Mouse (Mus musculus): Measurements from ENCODE around the gene Agbl5. TPM values are rescaled to one million over a fixed set of nuclear protein-coding genes. Genes with fewer than 3 reads are reported as not detected.

The Agbl5 gene
- polyA plus RNA-seq, 1 experiment from 2014 or later = 26.9 TPM

DNA sequence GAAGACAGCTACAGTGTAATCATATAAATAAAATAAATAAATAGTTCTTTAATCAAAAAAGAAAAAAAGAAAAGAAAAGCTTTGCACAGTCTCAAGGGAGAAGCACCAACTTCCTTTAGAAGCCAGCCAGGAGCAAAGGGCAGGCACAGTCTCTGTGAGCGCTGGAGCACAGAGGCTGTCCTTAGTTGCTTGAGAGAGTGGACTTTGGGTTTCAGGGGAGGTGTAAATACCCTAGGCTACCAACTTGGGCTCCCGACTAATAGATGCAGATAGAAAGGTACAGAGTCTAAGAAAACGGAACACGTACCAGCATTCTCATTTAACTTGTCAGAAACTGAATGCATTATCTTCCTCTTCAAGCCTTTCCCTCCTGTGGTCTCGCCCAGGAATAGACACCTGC is 60.1 kb downstream of the Agbl5 start:
- no peaks in the 10 kb centered on the region for H3K9me3 ChIP-seq
- WGBS = 70% methylated on average over 5 of the region's 5 CpGs
- peaks cover 24% of the 10 kb centered on the region for H3K36me3 ChIP-seq (replicated peaks)
- peaks cover 37% of the 10 kb centered on the region for H3K27me3 ChIP-seq (replicated peaks; ENCODE audit: low read depth, poor library complexity, severe bottlenecking)
- H3K4me3 ChIP-seq = no peak overlapping the region
- H3K4me1 ChIP-seq = peaks cover 34% of the 10 kb centered on the region
- H3K27ac ChIP-seq (replicated peaks) = no peak overlapping the region
- DNase-seq (ENCODE audit: low spot score) = no peak

DNA sequence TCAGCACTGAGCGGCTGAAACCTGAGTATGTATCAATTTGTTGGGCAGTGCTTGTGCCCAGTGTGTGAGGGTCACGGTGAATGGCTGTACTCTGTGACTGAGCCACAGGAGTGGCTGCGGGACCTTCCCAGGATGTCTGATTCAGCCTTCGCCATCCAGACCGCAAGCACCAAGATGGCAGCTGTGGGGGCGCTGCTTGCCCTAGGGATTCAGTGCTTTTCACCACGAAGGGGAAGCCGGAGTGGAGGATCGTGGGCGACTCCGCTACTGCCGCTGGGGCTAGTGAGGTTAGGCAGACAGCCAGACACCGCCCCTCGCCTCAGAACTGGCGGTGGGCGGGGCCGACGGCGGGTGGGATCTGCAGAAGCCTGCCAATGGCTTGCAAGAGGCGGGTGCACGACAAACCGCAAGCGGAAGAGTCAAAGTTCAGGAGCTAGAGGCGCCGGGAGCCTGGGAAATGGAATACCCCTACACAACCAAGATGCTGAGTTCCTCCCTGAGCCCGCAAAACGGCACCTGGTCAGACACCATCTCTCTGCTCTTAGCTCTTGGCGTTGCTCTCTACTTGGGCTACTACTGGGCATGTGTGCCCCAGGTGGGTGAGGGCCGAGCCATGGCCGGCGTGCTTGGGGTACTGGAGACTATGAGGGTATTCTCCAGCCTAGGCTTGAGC is 61.3 kb downstream of the Agbl5 start:
- peaks cover 35% of the 10 kb centered on the region for H3K36me3 ChIP-seq (replicated peaks)
- peak; percentile 96 for DNase-seq (ENCODE audit: low spot score)
- H3K9me3 ChIP-seq = no peaks in the 10 kb centered on the region
- WGBS = under 1% methylated on average over 31 of the region's 31 CpGs
- peaks cover 33% of the 10 kb centered on the region for H3K4me1 ChIP-seq
- peaks cover 29% of the 10 kb centered on the region for H3K27me3 ChIP-seq (replicated peaks; ENCODE audit: low read depth, poor library complexity, severe bottlenecking)
- peak overlapping the region; percentile 80 for H3K27ac ChIP-seq (replicated peaks)
- peak overlapping the region; percentile 68 for H3K4me3 ChIP-seq

DNA sequence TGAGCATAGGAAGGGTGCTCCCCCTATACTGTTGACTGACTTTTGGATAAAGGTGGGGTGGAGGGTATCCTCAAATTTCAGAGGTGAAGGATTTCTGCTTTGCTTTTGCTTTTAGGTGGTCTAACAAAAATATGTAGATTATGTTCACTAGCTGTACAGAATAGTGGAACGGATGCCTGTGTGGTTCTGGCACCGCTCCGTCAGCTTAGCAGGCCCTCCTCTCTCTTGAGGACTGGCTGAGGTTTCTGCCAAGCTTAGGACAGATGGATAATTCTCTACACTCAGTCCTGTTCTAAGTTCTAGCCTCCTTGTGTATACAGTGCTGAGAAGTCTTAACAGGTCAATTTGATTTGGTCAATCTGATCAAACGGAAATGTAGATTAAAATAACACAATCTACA is 62.0 kb downstream of the Agbl5 start:
- no peak for DNase-seq (ENCODE audit: low spot score)
- peak overlapping the region; percentile 80 for H3K27ac ChIP-seq (replicated peaks)
- 74% methylated on average over 4 of the region's 4 CpGs for WGBS
- peak overlapping the region; percentile 68 for H3K4me3 ChIP-seq
- peaks cover 22% of the 10 kb centered on the region for H3K27me3 ChIP-seq (replicated peaks; ENCODE audit: low read depth, poor library complexity, severe bottlenecking)
- H3K4me1 ChIP-seq = peaks cover 26% of the 10 kb centered on the region
- no peaks in the 10 kb centered on the region for H3K9me3 ChIP-seq
- peaks cover 42% of the 10 kb centered on the region for H3K36me3 ChIP-seq (replicated peaks)

DNA sequence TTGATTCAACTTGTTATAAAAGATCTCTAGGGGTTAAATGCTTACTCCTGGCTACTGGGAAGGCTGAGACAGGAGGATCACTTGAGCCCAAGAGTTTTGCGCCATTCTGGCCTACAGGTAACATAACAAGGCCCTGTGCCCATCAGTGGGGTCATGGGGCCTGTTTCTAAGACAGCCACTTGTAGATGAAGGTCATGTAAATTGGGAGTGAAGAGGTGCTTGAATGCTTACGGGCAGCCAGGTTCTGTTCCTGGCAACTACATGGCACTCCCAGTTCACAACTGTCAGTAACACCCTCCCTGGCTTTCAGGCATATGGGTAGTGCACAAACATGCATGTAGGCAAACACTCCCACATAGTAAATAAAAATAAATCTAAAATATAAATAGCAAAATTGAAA is 62.4 kb downstream of the Agbl5 start:
- H3K27ac ChIP-seq (replicated peaks) = no peak overlapping the region
- H3K4me1 ChIP-seq = peaks cover 25% of the 10 kb centered on the region
- DNase-seq (ENCODE audit: low spot score) = no peak
- 93% methylated on average over 2 of the region's 2 CpGs for WGBS
- peaks cover 47% of the 10 kb centered on the region for H3K36me3 ChIP-seq (replicated peaks)
- no peaks in the 10 kb centered on the region for H3K9me3 ChIP-seq
- H3K4me3 ChIP-seq = no peak overlapping the region; the same call in 1 of the 2 replicates
- H3K27me3 ChIP-seq (replicated peaks; ENCODE audit: low read depth, poor library complexity, severe bottlenecking) = peaks cover 18% of the 10 kb centered on the region

DNA sequence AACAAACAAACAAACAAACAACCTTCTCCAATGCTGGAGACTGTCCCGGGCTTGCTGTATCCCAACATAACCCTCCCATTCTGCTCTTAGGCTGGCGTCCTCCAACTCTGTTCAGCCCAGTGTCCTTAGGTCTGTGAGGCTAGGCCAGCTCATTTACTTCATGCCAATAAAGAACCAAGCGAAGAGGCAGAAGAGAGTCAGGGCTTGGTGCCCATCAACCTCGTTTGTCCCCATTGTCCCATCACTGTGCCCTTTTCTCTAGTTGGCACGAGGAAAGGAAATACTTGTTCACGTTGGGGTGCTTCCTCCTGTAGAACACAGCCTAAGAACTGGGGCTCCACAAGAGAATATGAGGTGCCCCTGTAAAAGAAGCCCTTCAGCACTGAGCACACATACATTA is 63.2 kb downstream of the Agbl5 start:
- no peak overlapping the region for H3K27ac ChIP-seq (replicated peaks)
- H3K9me3 ChIP-seq = no peaks in the 10 kb centered on the region
- peaks cover 49% of the 10 kb centered on the region for H3K36me3 ChIP-seq (replicated peaks)
- H3K27me3 ChIP-seq (replicated peaks; ENCODE audit: low read depth, poor library complexity, severe bottlenecking) = peaks cover 10% of the 10 kb centered on the region
- H3K4me3 ChIP-seq = no peak overlapping the region
- DNase-seq (ENCODE audit: low spot score) = no peak
- H3K4me1 ChIP-seq = peaks cover 25% of the 10 kb centered on the region
- WGBS = 85% methylated on average over 6 of the region's 6 CpGs

DNA sequence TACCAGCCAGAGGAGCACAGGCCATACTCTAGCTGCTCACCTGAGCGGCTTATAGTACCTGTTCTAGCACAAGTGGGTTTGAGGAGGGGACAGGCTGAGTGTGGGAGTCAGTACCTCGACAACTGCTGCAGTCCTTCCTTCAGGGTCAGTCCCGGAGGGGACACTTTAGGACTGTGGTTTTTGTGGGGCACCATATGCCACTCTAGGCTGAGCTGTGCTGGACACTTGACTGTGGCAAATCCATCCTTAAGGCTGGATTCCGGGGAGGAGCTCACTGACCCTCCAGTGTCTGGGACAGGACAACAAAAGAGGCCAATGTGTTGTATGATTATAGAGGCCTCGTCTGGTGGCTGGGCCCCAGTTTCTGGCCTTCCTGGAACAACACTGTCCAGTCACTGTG is 64.1 kb downstream of the Agbl5 start:
- DNase-seq (ENCODE audit: low spot score) = no peak
- Histone ChIP-seq H3K4me1 (peaks cover 28% of the 10 kb centered on the region), H3K27me3 (replicated peaks; ENCODE audit: low read depth, poor library complexity, severe bottlenecking) (peaks cover 3% of the 10 kb centered on the region; the same call in 1 of the 2 replicates), H3K9me3 (no peaks in the 10 kb centered on the region), H3K36me3 (replicated peaks) (peaks cover 54% of the 10 kb centered on the region), H3K4me3 (no peak overlapping the region), H3K27ac (replicated peaks) (no peak overlapping the region)
- 83% methylated on average over 5 of the region's 5 CpGs for WGBS

DNA sequence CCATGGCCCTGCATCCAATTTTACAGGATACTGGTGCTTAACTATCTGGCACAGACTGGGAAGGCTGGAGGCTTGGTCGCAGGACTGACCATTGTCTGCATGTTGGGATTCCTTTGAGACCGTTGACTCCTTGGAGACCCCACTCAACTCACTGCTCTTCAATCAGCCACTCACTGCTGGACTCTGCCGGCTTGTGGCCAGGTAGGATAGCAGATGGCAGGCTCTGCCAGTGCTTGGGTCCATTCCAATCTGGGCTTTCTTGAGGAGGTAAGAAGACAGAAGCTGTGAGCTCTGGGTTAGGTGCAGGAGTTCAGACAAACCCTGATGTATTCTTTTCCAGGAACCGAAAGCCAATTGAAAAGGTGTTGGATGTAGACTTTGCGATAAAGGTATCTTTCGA is 65.6 kb downstream of the Agbl5 start:
- Histone ChIP-seq H3K9me3 (no peaks in the 10 kb centered on the region), H3K36me3 (replicated peaks) (peaks cover 69% of the 10 kb centered on the region), H3K4me3 (no peak overlapping the region), H3K27ac (replicated peaks) (no peak overlapping the region), H3K4me1 (peaks cover 37% of the 10 kb centered on the region), H3K27me3 (replicated peaks; ENCODE audit: low read depth, poor library complexity, severe bottlenecking) (0 out of 2 replicates have a peak, but pooled peaks cover under 1% of the 10 kb centered on the region)
- no peak for DNase-seq (ENCODE audit: low spot score)
- 94% methylated on average over 6 of the region's 6 CpGs for WGBS

DNA sequence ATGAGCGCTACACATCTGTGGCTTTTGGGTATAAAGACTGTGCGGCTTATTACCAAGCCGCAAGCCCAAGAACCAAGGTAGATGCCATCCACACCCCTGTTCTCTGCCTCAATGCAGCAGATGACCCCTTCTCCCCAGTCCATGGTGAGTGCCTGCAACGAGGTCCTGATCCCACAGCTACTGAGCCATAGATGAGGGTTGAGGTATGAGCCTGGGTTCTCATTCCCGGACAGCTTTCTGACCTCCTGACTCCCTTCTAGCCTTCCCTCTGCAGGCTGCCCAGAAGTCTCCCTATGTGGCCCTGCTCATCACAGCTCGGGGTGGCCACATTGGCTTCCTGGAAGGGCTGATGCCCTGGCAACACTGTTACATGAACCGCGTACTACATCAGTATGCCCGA is 66.1 kb downstream of the Agbl5 start:
- DNase-seq (ENCODE audit: low spot score) = no peak
- Histone ChIP-seq H3K36me3 (replicated peaks) (peaks cover 70% of the 10 kb centered on the region), H3K4me3 (no peak overlapping the region), H3K4me1 (peaks cover 37% of the 10 kb centered on the region), H3K27me3 (replicated peaks; ENCODE audit: low read depth, poor library complexity, severe bottlenecking) (no peaks in the 10 kb centered on the region), H3K9me3 (no peaks in the 10 kb centered on the region), H3K27ac (replicated peaks) (no peak overlapping the region)
- 96% methylated on average over 9 of the region's 9 CpGs for WGBS

DNA sequence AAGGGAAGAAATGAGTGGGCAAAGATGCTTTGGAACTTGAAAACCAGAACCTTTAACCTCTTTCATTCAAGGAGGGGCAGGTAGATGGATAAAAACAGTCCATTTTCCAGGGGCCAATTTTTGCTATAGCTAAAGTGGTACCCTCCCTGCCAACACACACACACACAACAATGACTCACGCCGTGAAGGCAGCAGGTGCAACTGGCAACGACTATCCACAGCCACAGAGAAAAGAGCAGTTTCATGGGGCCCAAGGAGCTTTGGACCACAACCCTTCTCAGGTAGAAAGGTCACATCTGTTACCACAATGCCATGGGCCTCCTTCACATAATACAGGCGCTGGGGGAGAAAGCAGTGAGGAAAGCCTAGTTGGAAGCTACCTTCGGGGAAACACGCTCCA is 67.3 kb downstream of the Agbl5 start:
- WGBS = 94% methylated on average over 6 of the region's 6 CpGs
- Histone ChIP-seq H3K9me3 (no peaks in the 10 kb centered on the region), H3K4me1 (peaks cover 25% of the 10 kb centered on the region), H3K4me3 (no peak overlapping the region), H3K27ac (replicated peaks) (no peak overlapping the region), H3K36me3 (replicated peaks) (peaks cover 70% of the 10 kb centered on the region), H3K27me3 (replicated peaks; ENCODE audit: low read depth, poor library complexity, severe bottlenecking) (no peaks in the 10 kb centered on the region)
- DNase-seq (ENCODE audit: low spot score) = no peak

Other genes with a start within 250 kb of the Agbl5 start
- gene Slc35f6, start 240.8 kb upstream of the Agbl5 start, polyA plus RNA-seq (2016; fragmentation: Nextera tagmentation; extraction: Ambion mirVana) = 24.3 and 24.4 TPM in 2 replicates
- 458 and 467 TPM in 2 replicates for gene Cenpa, start 221.9 kb upstream of the Agbl5 start, polyA plus RNA-seq (2016; fragmentation: Nextera tagmentation; extraction: Ambion mirVana)
- 32.8 and 39.6 TPM in 2 replicates for gene Dpysl5, start 177.1 kb upstream of the Agbl5 start, polyA plus RNA-seq (2016; fragmentation: Nextera tagmentation; extraction: Ambion mirVana)
- gene Mapre3, start 74.1 kb upstream of the Agbl5 start, polyA plus RNA-seq (2016; fragmentation: Nextera tagmentation; extraction: Ambion mirVana) = 15.2 and 15.5 TPM in 2 replicates
- gene Tmem214, start 20.7 kb upstream of the Agbl5 start, polyA plus RNA-seq (2016; fragmentation: Nextera tagmentation; extraction: Ambion mirVana) = 68.7 and 71.1 TPM in 2 replicates
- 399 and 407 TPM in 2 replicates for gene Ost4, start 19.1 kb downstream of the Agbl5 start, polyA plus RNA-seq (2016; fragmentation: Nextera tagmentation; extraction: Ambion mirVana)
- 158 and 162 TPM in 2 replicates for gene Emilin1, start 24.7 kb downstream of the Agbl5 start, polyA plus RNA-seq (2016; fragmentation: Nextera tagmentation; extraction: Ambion mirVana)
- gene Khk, start 32.7 kb downstream of the Agbl5 start, polyA plus RNA-seq (2016; fragmentation: Nextera tagmentation; extraction: Ambion mirVana) = 8.1 and 9.9 TPM in 2 replicates
- 2.2 and 3.2 TPM in 2 replicates for gene Cgref1, start 56.9 kb downstream of the Agbl5 start, polyA plus RNA-seq (2016; fragmentation: Nextera tagmentation; extraction: Ambion mirVana)
- gene Preb, start 71.7 kb downstream of the Agbl5 start, polyA plus RNA-seq (2016; fragmentation: Nextera tagmentation; extraction: Ambion mirVana) = 142 and 150 TPM in 2 replicates
- not detected in 2 replicates for gene Tcf23, start 80.0 kb downstream of the Agbl5 start, polyA plus RNA-seq (2016; fragmentation: Nextera tagmentation; extraction: Ambion mirVana)
- 60.2 and 64.8 TPM in 2 replicates for gene Atraid, start 159.6 kb downstream of the Agbl5 start, polyA plus RNA-seq (2016; fragmentation: Nextera tagmentation; extraction: Ambion mirVana)
- gene Slc5a6, start 160.2 kb downstream of the Agbl5 start, polyA plus RNA-seq (2016; fragmentation: Nextera tagmentation; extraction: Ambion mirVana) = 9.9 and 12.2 TPM in 2 replicates
- gene Cad, start 166.1 kb downstream of the Agbl5 start, polyA plus RNA-seq (2016; fragmentation: Nextera tagmentation; extraction: Ambion mirVana) = 64.6 and 71.3 TPM in 2 replicates
- not detected in 2 replicates for gene Dnajc5g, start 217.6 kb downstream of the Agbl5 start, polyA plus RNA-seq (2016; fragmentation: Nextera tagmentation; extraction: Ambion mirVana)
- gene Slc30a3, start 219.5 kb downstream of the Agbl5 start, polyA plus RNA-seq (2016; fragmentation: Nextera tagmentation; extraction: Ambion mirVana) = 0.59 and 0.85 TPM in 2 replicates
- not detected in 2 replicates for gene Trim54, start 228.0 kb downstream of the Agbl5 start, polyA plus RNA-seq (2016; fragmentation: Nextera tagmentation; extraction: Ambion mirVana)

All from embryonic facial prominence, embryonic 10.5 days (tissue).